Mouse (Mus musculus): ENCODE results near the gene Nploc4. TPM values are rescaled to one million over a fixed set of nuclear protein-coding genes. Genes with fewer than 3 reads are reported as not detected.

The Nploc4 gene
- polyA plus RNA-seq, 1 experiment from 2014 or later, result 28.2 TPM

DNA sequence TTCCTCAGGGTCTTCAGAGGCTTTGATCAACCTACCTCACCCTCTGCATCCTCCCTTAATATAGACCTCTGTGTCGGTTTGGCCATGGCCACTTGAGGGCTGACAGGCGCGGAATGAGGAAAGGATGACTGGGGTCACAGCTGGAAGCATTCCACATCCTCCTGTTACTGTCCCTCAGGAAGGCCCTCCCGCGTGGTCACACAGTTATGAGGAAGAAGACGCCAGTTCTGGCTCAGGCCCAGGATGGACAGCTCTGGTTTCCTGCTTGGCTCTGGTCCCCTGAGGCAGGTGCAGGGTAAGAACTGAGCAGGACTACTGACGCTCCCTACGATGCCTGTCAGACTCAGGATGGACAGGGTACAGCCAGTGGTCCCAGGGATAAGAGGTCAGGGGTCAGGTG, 77.4 kb downstream of the Nploc4 start:
- Histone ChIP-seq H3K4me3 (ENCODE audit: low read length) (no peak overlapping the region), H3K9ac (ENCODE audit: low read length) (no peak overlapping the region), H3K27me3 (ENCODE audit: control insufficient read depth, insufficient read depth, low read depth, low read length) (no peaks in the 10 kb centered on the region), H3K27ac (ENCODE audit: low read length) (no peak overlapping the region), H3K4me1 (replicated peaks; ENCODE audit: control insufficient read depth, insufficient read depth, low read length) (peaks cover 40% of the 10 kb centered on the region), H3K36me3 (ENCODE audit: control insufficient read depth, insufficient read depth, low read length) (no peaks in the 10 kb centered on the region), H3K4me2 (ENCODE audit: low read depth, low read length) (no peak overlapping the region), H3K9me3 (ENCODE audit: control insufficient read depth, low read length) (no peaks in the 10 kb centered on the region)
- 35% methylated on average over 8 of the region's 8 CpGs for WGBS
- no peak for ATAC-seq (ENCODE audit: low read depth)

DNA sequence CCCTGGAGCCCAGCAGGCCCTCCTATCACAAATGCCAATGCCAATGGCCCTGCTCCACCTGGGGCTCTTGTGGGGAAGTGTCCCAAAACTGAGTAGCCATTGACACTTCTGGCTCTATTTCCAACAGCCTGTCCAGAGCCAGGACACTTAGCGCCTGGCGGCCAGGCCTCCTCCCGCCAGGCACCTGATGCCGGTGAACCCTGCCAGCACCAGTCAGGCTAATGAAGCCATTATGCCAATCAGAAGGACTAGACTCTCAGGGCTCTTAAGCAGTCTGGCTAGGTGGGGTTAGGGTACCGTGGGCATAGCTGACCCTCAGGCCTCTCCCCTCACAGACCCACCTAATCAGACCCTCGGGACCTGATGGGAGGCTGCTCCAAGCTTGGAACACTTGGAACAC, 78.1 kb downstream of the Nploc4 start:
- H3K27me3 ChIP-seq (ENCODE audit: control insufficient read depth, insufficient read depth, low read depth, low read length), result no peaks in the 10 kb centered on the region
- no peak overlapping the region for H3K27ac ChIP-seq (ENCODE audit: low read length)
- whole genome bisulfite sequencing, result 76% methylated on average over 6 of the region's 6 CpGs

DNA sequence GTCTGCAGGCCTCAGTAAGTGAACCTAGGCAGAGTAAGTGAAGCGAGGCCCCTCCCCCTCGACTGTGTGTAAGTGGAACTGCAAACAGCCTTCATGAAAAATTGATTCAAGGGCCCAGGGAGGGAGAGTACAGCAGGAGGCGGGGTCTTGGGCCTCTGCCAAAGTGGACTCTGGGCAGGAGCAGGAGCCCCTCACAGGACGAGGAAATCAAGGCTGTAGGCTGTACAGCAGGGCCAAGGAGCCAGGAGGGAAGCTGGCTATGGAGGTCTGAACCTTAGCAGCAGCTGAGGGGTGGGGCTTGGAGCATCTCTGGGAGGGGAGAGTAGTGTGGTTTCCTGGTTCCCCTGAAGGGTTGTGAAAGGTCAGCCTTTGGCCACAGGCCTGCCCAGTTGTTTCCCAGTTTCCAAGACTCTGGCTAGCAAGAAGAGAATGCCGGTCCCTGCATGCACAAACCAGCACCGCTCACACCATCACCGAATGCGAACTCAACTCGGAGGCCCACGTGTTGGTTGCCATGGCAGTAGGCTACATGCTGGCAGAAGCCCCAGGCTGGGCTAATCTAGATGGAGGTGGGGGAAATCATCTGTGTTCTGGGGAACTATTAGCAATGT, 79.6 kb downstream of the Nploc4 start:
- Histone ChIP-seq H3K27ac (ENCODE audit: low read length) (peak overlapping the region; percentile 87), H3K4me1 (replicated peaks; ENCODE audit: control insufficient read depth, insufficient read depth, low read length) (peaks cover 51% of the 10 kb centered on the region), H3K27me3 (ENCODE audit: control insufficient read depth, insufficient read depth, low read depth, low read length) (no peaks in the 10 kb centered on the region), H3K36me3 (ENCODE audit: control insufficient read depth, insufficient read depth, low read length) (no peaks in the 10 kb centered on the region), H3K9ac (ENCODE audit: low read length) (peak overlapping the region; percentile 40), H3K4me3 (ENCODE audit: low read length) (no peak overlapping the region), H3K4me2 (ENCODE audit: low read depth, low read length) (peak overlapping the region; percentile 12; the same call in 1 of the 2 replicates), H3K9me3 (ENCODE audit: control insufficient read depth, low read length) (no peaks in the 10 kb centered on the region)
- ATAC-seq (ENCODE audit: low read depth), result peak; percentile 86
- WGBS, result 4% methylated on average over 10 of the region's 10 CpGs

More for the DNA sequence above, 78.1 kb downstream of the Nploc4 start:
- ATAC-seq (ENCODE audit: low read depth), result no peak
- H3K4me3 ChIP-seq (ENCODE audit: low read length), result no peak overlapping the region
- H3K4me1 ChIP-seq (replicated peaks; ENCODE audit: control insufficient read depth, insufficient read depth, low read length), result peaks cover 40% of the 10 kb centered on the region
- 0 out of 2 replicates have a peak overlapping the region, but pooled peaks have one; percentile 9 for H3K9ac ChIP-seq (ENCODE audit: low read length)
- H3K9me3 ChIP-seq (ENCODE audit: control insufficient read depth, low read length), result no peaks in the 10 kb centered on the region
- H3K36me3 ChIP-seq (ENCODE audit: control insufficient read depth, insufficient read depth, low read length), result no peaks in the 10 kb centered on the region
- H3K4me2 ChIP-seq (ENCODE audit: low read depth, low read length), result no peak overlapping the region

DNA sequence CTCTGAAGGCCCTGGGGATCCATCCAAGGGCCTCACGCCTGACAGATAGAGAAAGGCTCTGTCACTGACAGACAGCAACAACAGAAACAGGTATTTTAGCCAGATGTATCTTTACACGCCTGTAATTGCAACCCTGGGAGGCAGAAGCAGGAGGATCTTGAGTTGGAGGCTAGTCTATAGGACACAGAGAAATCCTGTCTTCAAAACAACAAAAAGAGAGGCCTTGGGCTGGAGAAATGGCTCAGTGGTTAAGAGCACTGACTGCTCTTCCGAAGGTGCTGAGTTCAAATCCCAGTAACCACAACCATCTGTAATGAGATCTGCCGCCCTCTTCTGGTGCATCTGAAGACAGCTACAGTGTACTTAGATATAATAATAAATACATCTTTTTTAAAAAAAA, 80.6 kb downstream of the Nploc4 start:
- ATAC-seq (ENCODE audit: low read depth), result no peak
- Histone ChIP-seq H3K4me3 (ENCODE audit: low read length) (no peak overlapping the region), H3K4me1 (replicated peaks; ENCODE audit: control insufficient read depth, insufficient read depth, low read length) (peaks cover 61% of the 10 kb centered on the region), H3K4me2 (ENCODE audit: low read depth, low read length) (no peak overlapping the region), H3K9me3 (ENCODE audit: control insufficient read depth, low read length) (no peaks in the 10 kb centered on the region), H3K27ac (ENCODE audit: low read length) (peak overlapping the region; percentile 87), H3K9ac (ENCODE audit: low read length) (no peak overlapping the region), H3K36me3 (ENCODE audit: control insufficient read depth, insufficient read depth, low read length) (no peaks in the 10 kb centered on the region), H3K27me3 (ENCODE audit: control insufficient read depth, insufficient read depth, low read depth, low read length) (no peaks in the 10 kb centered on the region)
- WGBS, result 94% methylated on average over 4 of the region's 4 CpGs

DNA sequence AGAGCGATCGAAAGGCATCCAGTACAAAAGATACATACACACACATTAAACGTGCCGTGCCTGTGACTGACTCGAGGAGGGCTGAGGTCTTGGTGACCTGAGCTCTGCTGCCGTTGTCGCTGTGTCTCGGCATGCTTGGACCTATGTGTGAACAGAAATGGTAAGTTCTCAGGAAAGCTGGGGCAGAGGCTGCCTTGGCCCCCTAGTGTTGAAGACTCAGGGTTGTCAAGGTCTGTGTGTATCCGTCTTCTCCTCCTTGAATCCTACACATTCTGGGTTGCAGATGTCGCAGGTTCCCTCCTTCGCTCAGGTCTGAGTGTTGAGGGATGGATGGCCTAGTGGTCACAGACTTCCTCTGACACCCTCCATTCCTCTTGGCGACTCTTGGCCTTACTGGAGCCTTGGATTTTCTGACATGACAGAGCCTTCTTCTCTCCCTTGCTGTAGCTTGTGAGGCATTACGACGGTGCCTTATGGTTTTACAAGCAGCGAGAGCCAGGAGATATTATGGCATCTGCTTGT, 81.1 kb downstream of the Nploc4 start:
- H3K27me3 ChIP-seq (ENCODE audit: control insufficient read depth, insufficient read depth, low read depth, low read length), result no peaks in the 10 kb centered on the region
- no peak overlapping the region for H3K9ac ChIP-seq (ENCODE audit: low read length)
- peaks cover 65% of the 10 kb centered on the region for H3K4me1 ChIP-seq (replicated peaks; ENCODE audit: control insufficient read depth, insufficient read depth, low read length)
- 68% methylated on average over 15 of the region's 15 CpGs for WGBS
- H3K9me3 ChIP-seq (ENCODE audit: control insufficient read depth, low read length), result no peaks in the 10 kb centered on the region
- no peak overlapping the region for H3K4me2 ChIP-seq (ENCODE audit: low read depth, low read length)
- H3K36me3 ChIP-seq (ENCODE audit: control insufficient read depth, insufficient read depth, low read length), result no peaks in the 10 kb centered on the region; the same call in 1 of the 2 replicates
- peak overlapping the region; percentile 31; the same call in 1 of the 2 replicates for H3K27ac ChIP-seq (ENCODE audit: low read length)
- no peak overlapping the region for H3K4me3 ChIP-seq (ENCODE audit: low read length)
- no peak for ATAC-seq (ENCODE audit: low read depth)

DNA sequence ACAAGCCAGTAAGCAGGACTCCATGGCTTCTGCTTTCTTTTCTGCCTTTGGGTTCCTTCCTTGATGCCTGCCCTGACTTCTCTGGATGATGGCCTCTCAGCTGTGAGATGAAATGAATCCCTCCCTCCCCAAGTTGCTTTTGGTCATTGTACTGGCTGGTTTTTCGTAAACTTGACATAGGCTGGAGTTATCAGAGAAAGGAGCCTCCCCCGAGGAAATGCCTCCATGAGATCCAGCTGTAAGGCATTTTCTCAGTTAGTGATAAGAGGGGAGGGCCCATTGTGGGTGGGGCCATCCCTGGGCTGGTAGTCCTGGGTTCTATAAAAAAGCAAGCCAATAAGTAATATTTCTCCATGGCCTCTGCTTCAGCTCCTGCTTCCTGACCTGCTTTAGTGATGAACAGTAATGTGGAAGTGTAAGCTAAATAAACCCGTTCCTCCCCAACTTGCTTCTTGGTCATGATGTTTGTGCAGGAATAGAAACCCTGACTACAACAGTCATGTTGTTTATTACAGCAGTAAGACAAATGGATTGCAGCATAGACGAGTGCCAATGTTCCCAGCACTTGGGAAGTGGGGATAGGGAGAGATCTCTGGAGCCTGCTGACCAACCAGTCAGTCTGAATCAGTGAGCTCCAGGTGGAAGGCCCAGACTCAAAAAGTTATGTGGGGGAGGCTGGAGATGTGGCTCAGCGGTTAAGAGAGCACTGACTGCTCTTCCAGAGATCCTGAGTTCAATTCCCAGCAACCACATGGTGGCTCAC, 82.0 kb downstream of the Nploc4 start:
- H3K9me3 ChIP-seq (ENCODE audit: control insufficient read depth, low read length), result no peaks in the 10 kb centered on the region
- no peaks in the 10 kb centered on the region; the same call in 1 of the 2 replicates for H3K36me3 ChIP-seq (ENCODE audit: control insufficient read depth, insufficient read depth, low read length)
- no peak for ATAC-seq (ENCODE audit: low read depth)
- peaks cover 71% of the 10 kb centered on the region for H3K4me1 ChIP-seq (replicated peaks; ENCODE audit: control insufficient read depth, insufficient read depth, low read length)
- no peak overlapping the region for H3K4me2 ChIP-seq (ENCODE audit: low read depth, low read length)
- WGBS, result 34% methylated on average over 5 of the region's 5 CpGs
- no peaks in the 10 kb centered on the region for H3K27me3 ChIP-seq (ENCODE audit: control insufficient read depth, insufficient read depth, low read depth, low read length)
- peak overlapping the region; percentile 45; the same call in 1 of the 2 replicates for H3K27ac ChIP-seq (ENCODE audit: low read length)
- H3K9ac ChIP-seq (ENCODE audit: low read length), result no peak overlapping the region
- H3K4me3 ChIP-seq (ENCODE audit: low read length), result no peak overlapping the region

DNA sequence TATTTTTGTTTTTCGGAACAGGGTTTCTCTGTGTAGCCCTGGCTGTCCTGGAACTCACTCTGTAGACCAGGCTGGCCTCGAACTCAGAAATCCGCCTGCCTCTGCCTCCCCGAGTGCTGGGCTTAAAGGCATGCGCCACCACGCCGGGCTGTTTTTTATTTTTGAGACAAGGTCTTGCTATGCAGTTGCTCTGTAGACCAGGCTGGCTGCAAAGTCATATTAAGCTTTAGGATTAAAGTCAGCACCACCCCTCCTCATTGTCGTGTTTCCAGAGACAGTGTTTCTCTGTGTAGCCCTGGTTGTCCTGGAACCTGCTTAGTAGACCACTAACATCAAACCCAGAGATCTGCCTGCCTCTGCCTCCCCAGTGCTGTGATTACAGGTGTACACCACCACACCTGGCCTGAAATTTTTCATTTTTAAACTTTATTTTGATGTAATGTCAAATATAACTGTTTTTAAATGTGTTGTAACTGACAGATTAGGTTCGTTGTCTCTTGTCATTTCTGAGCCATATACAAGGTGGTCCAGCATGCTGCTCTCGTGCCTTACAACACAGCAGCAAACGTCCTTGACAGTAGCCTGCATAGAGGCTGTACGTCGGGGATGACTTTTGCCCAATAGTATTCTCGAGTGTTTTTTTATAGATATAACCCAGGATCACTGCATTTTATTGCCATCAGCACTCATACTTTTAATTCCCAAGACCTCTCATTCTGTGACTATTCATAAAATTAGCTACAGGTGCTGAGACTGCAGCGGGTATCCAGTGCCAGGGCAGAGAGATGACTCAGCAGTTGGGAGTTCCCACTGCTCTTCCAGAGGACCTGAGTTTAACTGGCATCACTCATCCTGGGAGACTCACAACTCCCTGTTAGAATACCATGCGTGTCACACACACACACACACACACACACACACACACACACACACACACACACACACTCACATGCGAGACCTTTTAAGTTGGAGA, 82.9 kb downstream of the Nploc4 start:
- Histone ChIP-seq H3K27ac (ENCODE audit: low read length) (peak overlapping the region; percentile 45; the same call in 1 of the 2 replicates), H3K4me2 (ENCODE audit: low read depth, low read length) (no peak overlapping the region), H3K36me3 (ENCODE audit: control insufficient read depth, insufficient read depth, low read length) (no peaks in the 10 kb centered on the region; the same call in 1 of the 2 replicates), H3K4me1 (replicated peaks; ENCODE audit: control insufficient read depth, insufficient read depth, low read length) (peaks cover 64% of the 10 kb centered on the region), H3K4me3 (ENCODE audit: low read length) (no peak overlapping the region), H3K9me3 (ENCODE audit: control insufficient read depth, low read length) (no peaks in the 10 kb centered on the region), H3K9ac (ENCODE audit: low read length) (no peak overlapping the region), H3K27me3 (ENCODE audit: control insufficient read depth, insufficient read depth, low read depth, low read length) (no peaks in the 10 kb centered on the region)
- no peak for ATAC-seq (ENCODE audit: low read depth)
- 82% methylated on average over 17 of the region's 17 CpGs for WGBS

DNA sequence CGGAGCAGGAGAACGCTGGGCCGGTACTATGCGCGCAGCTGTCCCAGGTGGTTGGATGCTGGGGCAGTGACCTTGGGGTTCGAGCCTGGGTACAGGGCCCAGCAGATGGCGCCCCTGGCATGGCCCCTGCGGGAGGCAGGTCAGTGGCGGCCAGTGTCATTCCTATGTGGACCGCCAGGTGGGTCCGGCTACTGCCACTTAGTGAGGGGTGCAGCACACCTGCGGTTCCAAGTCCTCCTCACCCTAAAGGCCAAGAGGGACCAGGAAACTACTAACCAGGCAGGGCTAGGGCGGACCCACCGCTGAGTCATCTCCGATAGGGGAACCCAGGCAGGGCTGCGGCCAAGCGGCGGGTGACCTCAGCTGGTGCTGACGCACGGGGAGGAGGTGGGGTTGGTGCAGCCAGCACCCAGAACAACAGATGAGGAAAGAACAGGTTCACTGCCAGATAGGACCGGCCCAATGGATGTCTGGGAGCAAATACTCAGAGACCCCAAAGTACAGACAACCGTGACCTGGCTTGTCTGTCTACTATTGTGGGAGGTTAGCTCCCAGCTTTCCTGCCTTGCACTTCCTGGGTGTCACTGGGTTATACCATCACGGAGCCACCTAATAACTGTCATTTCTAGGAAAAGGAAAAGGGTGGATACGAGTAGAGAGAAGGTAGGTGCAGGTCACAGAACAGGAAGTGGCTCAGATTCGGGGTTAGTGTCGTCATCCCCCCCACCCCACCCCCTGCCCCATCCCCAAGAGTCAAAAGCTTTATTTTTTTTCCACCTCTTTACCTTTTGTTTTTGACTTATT, 83.8 kb downstream of the Nploc4 start:
- peak overlapping the region; percentile 46; the same call in 1 of the 2 replicates for H3K9ac ChIP-seq (ENCODE audit: low read length)
- H3K36me3 ChIP-seq (ENCODE audit: control insufficient read depth, insufficient read depth, low read length), result no peaks in the 10 kb centered on the region; the same call in 1 of the 2 replicates
- ATAC-seq (ENCODE audit: low read depth), result no peak
- no peaks in the 10 kb centered on the region for H3K27me3 ChIP-seq (ENCODE audit: control insufficient read depth, insufficient read depth, low read depth, low read length)
- peak overlapping the region; percentile 35 for H3K4me2 ChIP-seq (ENCODE audit: low read depth, low read length)
- WGBS, result 22% methylated on average over 26 of the region's 26 CpGs
- peak overlapping the region; percentile 19; the same call in 1 of the 2 replicates for H3K4me3 ChIP-seq (ENCODE audit: low read length)
- H3K27ac ChIP-seq (ENCODE audit: low read length), result peak overlapping the region; percentile 99
- no peaks in the 10 kb centered on the region for H3K9me3 ChIP-seq (ENCODE audit: control insufficient read depth, low read length)
- H3K4me1 ChIP-seq (replicated peaks; ENCODE audit: control insufficient read depth, insufficient read depth, low read length), result peaks cover 57% of the 10 kb centered on the region

Measured in lung, embryonic 16.5 days (tissue).